Mouse (Mus musculus) embryonic stem cell, embryonic (primary cell): Measurements from ENCODE around the gene Ankrd6.

ENCODE experiments used
- CTCF ChIA-PET, 4 experiments: fragments of 300-600 bp in 2 of 4; fragments of 350-600 bp in 2 of 4; sonication (Branson Sonifier 250); formaldehyde crosslinking; loops; one replicate each; lab custom pipeline; 2022; ENCODE audit warnings: inconsistent platforms in 2 of 4; lab: Charles Lee
- POLR2A ChIA-PET, 4 experiments: fragments of 300-600 bp in 2 of 4; fragments of 350-600 bp in 2 of 4; sonication (Branson Sonifier 250); formaldehyde crosslinking; loops; one replicate each; lab custom pipeline; 2022; ENCODE audit warnings: antibody characterized with exemption in 4 of 4, inconsistent platforms in 1 of 4; lab: Charles Lee

The Ankrd6 gene

DNA sequence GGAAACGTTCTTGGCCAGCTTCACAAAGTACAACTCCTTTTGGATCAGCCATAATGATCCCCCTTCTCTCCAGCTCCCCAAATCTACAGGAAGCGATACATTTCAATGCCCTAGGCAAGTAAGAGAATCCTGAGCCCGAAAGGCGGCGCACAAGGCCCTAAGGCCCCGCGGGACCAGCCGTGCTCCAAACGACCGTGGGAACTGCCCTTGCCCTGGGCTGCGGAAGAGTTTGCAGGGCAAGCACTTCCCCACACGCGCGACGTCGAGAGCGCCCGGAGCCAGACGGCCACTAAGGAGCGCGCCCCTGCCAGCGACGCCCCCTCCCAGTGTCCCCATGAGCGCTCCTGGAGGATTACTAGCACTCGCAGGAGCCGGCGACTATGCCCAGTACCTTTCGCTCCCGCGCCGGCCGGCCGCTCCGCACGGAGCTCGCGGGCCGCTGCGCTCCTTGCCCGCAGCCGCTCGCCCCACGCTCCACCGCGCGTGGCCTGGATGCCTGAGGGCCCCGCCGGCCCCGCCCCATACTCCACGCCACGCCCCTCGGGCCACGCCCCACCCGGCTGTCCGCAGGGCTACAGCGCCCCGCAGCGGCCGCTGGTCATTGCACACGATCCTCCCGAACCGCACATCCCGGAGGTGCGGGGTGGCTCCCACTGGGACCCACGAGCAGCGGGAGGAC lies at the start of gene Ankrd6:
Gene Ankrd6 (minus strand): TSS at position 486 of the 679 bp plus-strand sequence.
- CTCF ChIA-PET = interaction anchor here (0.6 to 1.7 kb wide), 19 partner anchors 9 to 364 kb away, joined by 3 to 7 read pairs (median 3); no protein-coding TSS in a partner anchor
- POLR2A ChIA-PET = interaction anchor here in 3 of 4 experiments (0.6 to 4.8 kb wide), 28 partner anchors 9 to 364 kb away, joined by 3 to 32 read pairs (median 4); partner anchors contain the start of genes Lyrm2 (in 2 of the 3), Casp8ap2 (in 1 of the 3) and Pm20d2 (in 1 of the 3)

DNA sequence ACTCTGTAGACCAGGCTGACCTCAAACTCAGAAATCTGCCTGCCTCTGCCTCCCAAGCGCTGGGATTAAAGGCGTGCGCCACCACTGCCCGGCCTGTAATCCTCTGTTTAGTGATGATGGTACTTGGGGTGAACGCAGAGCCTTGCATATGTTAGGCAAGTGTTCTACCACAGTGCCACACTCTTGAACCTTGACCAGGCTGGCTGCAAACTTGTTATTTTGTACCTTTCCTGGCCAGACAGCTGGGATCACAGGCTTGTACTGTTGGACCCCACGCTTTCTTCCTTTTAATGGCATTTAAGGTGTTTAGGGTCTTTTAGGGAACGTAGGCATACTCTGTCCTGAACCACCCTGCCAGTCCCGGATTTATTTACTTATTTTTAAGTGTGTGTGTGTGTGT lies 48.4 kb upstream of the Ankrd6 start:
- CTCF ChIA-PET = no interaction called here
- POLR2A ChIA-PET = no interaction called here

DNA sequence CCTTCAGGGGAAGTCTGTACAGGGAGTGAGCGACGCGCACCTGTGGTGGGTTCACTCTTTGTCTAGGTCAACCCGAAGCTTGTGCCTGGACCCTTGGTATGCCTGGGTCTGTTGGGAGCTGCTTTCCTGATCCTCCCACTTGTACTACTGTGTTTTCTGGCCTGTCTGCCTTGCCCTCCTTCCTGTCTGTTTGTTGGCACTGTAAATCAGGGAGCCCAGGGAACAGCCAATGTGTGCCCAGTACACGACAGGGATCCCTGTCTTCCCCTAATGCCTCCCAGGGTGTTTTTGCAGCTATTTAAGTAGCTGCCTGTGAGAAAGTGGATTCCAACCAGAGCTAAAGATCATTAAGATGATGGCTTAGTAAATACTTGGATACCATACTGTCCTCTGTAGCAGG lies 46.9 kb upstream of the Ankrd6 start:
- CTCF ChIA-PET = interaction anchor here in 3 of 4 experiments (0.5 to 3.7 kb wide), 3 partner anchors 13 to 1147 kb away, joined by 3 to 15 read pairs (median 4); no protein-coding TSS in a partner anchor
- POLR2A ChIA-PET = interaction anchor here in 2 of 4 experiments (1.0 to 4.2 kb wide), 6 partner anchors 13 to 250 kb away, joined by 3 to 53 read pairs (median 10); partner anchors contain the start of genes Rragd (in 2 of the 2) and Ankrd6 (in 1 of the 2)

DNA sequence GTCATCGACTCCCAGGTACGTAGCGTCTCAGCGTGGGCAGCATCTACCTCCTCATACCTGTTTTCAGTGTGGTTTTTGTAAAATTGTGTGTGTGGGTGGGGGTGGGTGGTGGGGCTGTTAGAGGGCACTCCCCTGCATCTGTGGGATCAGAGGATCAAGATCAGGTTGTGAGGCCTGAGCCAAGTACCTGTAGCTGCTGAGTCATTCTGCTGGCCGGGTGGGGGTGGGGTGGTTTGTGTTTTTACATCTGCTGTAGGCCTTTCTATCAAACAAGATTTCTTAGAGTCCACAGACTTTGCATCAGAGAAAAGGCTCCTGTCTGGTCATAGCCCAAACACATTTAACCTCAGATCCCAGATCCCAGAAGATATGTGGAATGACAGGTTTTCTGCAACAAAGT lies 45.4 kb upstream of the Ankrd6 start:
- POLR2A ChIA-PET = interaction anchor here (0.6 to 4.2 kb wide), 32 partner anchors 9 to 1477 kb away, joined by 3 to 53 read pairs (median 4); partner anchors contain the start of genes Rragd (in 2 of the 4), Ankrd6 (in 1 of the 4), Mdn1 (in 1 of the 4) and Pm20d2 (in 1 of the 4)
- CTCF ChIA-PET = interaction anchor here in 3 of 4 experiments (0.6 to 3.7 kb wide), 6 partner anchors 11 to 410 kb away, joined by 3 to 15 read pairs (median 7); no protein-coding TSS in a partner anchor

DNA sequence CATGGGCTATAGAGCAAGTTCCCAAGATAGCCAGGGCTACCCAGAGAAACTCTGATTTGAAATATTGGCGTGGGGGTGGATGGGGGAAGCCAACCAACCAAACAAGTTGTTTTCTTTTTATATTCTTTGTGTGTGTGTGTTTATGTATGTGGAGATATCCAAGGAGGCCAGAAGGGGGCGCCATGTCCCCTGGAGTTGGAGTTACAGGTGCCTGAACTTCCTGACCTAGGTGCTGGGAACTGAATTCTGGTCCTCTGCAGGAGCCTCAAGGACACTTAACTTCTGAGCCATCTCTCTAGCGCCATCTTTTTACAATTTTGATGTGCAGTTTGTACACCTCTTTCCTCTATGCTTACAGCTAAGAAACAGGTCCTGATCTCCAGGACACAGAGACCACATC lies 43.5 kb upstream of the Ankrd6 start:
- ChIA-PET POLR2A (interaction anchor here in 3 of 4 experiments (0.6 to 4.2 kb wide), 9 partner anchors 10 to 408 kb away, joined by 3 to 53 read pairs (median 3); partner anchors contain the start of gene Rragd (in 2 of the 3)), CTCF (interaction anchor here in 3 of 4 experiments (0.6 to 3.7 kb wide), 5 partner anchors 9 to 147 kb away, joined by 3 to 15 read pairs (median 3); no protein-coding TSS in a partner anchor)

DNA sequence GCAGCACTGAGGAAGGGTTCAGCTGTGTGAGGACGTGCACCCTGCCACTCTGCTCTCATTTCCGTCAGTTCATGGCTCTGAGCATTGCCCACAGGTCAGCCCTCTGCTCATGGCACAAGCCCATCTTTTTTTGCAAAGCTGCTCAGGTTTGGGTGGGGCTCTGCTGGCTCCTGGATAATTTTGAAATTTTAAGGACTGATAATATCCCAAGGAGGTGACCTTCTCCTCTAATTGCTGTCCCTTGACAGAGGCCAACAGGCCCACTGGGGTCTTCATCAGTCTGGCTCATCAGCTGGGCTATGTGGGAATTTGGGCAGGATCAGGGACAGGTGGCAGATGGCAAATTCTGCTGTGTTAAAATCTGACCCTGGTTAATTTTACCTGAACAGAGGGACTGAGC lies 38.7 kb upstream of the Ankrd6 start:
- CTCF ChIA-PET = no interaction called here
- POLR2A ChIA-PET = no interaction called here

DNA sequence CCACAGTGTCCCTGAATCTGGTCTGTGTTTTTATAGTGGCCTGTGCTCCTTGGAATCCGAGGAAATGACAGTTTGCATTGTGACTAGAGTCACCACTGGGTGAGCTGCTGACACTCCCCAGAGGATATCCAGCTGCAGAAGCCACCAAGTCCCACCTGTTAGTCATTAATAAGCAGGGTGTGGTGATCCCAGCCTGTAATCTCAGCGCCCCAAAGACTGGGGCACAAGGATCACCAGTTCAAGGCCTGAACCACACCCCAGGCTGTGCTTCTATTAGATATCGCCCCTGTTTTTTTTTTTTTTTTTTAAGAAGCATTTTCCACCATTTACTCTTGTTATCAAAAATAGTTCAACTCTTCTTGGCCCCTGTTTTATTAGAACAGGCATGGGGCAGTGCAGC lies 36.4 kb upstream of the Ankrd6 start:
- CTCF ChIA-PET = no interaction called here
- POLR2A ChIA-PET = interaction anchor here in 2 of 4 experiments (1.1 to 1.4 kb wide), 3 partner anchors 8 to 22 kb away, joined by 3 to 8 read pairs (median 7); no protein-coding TSS in a partner anchor

DNA sequence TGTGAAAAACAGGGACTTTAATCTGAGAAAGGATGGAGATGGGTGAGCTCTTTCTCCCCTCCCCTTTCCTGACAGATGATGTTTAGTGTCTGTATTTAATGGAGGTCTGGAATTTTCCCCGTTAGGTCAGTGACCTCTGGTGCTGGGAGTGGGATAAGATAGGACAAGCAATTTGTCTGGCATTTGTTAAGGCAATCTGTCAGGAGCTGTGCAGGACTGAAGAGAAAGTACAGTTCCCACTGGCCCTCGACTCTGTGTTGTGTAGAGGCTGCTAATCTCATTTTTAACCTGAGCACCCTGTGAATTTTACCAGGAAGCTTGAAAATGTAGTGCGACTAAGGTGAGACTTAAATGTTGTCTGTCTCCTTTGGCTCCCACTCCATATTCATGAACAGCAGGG lies 35.0 kb upstream of the Ankrd6 start:
- ChIA-PET POLR2A (interaction anchor here (0.6 to 5.9 kb wide), 15 partner anchors 10 to 329 kb away, joined by 3 to 53 read pairs (median 5); partner anchors contain the start of genes Lyrm2 (in 1 of the 4), Mdn1 (in 1 of the 4) and Ube2j1 (in 1 of the 4)), CTCF (interaction anchor here in 3 of 4 experiments (0.8 to 3.5 kb wide), 5 partner anchors 10 to 164 kb away, joined by 3 to 15 read pairs (median 3); no protein-coding TSS in a partner anchor)

DNA sequence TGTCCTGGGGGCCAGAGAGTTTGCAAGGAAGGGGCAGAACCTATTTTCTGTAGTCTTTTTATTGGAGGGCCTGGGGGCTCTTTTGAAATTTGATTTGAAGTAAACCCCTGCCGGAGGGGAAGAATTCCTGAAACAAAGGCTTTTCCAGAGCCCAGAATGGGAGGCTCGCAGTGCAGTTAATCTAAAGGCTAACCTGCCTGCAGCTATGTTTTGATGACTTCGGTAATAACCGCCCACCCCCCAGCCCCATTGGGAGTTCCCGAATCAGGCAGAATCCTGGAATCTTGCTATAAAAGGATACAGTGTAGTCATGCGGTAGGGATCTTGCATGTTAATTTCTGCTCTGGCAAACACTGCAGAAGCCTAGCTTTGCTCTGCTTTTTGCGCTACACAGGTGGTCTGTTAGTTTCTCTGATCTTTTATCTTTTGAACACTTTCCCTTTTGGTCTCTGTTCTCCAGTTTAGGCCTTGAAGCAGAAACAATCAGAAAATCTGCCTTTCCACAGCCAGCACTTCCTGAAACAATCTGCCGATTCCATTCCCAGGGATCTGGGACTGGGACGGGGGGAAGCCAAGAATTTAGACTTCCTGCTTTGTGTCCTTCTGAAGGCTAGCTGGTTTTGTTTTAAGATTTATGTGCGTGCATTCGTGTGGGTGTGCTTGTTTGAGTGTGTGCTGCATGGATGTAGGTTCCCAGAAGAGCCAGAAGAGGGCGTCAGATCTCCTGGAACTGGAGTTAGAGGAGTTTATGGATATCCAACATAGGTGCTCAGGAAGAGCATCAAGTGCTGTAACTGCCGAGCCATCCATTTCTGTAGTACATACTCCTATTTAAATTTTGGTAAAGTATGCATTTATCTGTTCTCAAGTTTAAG lies 34.4 kb upstream of the Ankrd6 start:
- CTCF ChIA-PET = interaction anchor here (0.6 to 3.5 kb wide), 10 partner anchors 10 to 633 kb away, joined by 3 to 15 read pairs (median 4); partner anchors contain the start of gene Ankrd6 (in 1 of the 4)
- POLR2A ChIA-PET = interaction anchor here (0.6 to 5.9 kb wide), 26 partner anchors 11 to 734 kb away, joined by 3 to 53 read pairs (median 4); partner anchors contain the start of genes Ankrd6 (in 2 of the 4), Lyrm2 (in 1 of the 4), Mdn1 (in 1 of the 4) and Ube2j1 (in 1 of the 4)

DNA sequence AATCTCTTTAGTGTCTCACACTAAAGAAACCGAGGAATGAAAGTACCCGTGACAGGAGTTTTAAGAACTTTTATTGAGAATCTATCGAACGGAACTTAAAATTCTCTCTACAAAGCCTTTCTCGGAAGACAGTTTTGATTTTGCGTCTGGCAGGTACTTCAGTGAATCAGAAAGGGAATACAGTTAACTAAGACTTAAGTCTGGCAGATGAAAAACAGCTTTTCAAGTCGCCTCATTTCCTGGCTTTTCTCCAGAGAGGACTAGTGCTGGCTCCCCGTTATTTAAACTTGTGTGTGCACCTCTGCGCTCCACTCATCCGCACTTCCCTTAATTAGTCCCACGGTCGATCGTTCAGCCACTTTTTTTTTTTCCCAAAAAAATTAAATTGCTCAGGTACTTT lies 33.6 kb upstream of the Ankrd6 start:
- CTCF ChIA-PET = interaction anchor here (0.6 to 3.5 kb wide), 6 partner anchors 10 to 633 kb away, joined by 3 to 15 read pairs (median 4); partner anchors contain the start of gene Ankrd6 (in 1 of the 4)
- POLR2A ChIA-PET = interaction anchor here (0.6 to 5.9 kb wide), 29 partner anchors 8 to 733 kb away, joined by 3 to 53 read pairs (median 4); partner anchors contain the start of genes Ankrd6 (in 2 of the 4), Casp8ap2 (in 1 of the 4), Lyrm2 (in 1 of the 4) and Mdn1 (in 1 of the 4)

DNA sequence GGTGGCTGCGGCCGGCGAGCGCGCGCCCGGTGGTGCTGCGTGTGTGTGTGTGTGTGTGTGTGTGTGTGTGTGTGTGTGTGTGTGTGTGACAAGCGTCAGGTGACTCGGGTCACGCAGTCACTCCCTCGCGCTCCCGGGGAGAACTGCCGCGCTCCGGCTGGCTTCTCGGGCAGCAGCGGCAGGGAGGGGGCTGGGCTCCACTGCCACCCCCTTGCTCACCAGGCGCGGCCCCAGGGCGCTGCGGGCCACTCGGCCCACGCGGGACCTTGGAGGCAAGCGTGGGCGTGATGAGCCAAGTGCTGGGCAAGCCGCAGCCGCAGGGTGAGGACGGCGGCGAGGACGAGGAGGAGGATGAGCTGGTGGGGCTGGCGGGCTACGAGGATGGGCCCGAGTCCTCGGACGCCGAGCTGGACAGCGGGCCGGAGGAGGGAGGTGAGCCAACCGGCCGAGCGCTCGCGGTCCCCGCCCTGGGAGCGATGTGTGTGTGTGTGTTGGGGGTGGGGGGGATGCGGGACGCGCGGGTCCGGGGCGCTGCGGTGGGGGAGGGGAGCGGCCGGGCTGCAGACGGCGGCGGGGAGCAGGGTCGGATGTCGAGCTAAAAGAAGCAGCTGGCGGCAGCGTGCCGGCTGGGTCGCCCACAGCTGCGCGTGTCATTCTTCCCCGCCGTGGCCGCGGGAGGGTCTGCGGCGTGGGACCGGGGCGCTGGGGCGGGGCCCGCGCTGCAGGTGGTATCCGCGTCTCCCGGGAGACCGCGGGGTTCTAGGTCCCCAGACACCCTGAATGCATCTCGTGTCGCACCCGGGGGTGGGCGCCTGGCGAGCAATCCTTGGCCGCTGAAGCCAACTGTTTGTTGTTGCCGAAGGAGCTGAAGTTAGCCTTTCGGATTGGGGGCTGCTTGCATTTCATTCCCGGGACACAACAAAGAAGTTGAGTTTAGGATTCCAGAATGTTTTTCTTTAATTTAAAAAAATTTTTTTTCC lies 32.8 kb upstream of the Ankrd6 start:
- ChIA-PET POLR2A (interaction anchor here (0.6 to 5.9 kb wide), 39 partner anchors 8 to 368 kb away, joined by 3 to 53 read pairs (median 4); partner anchors contain the start of genes Ankrd6 (in 2 of the 4), Casp8ap2 (in 1 of the 4), Lyrm2 (in 1 of the 4) and Mdn1 (in 1 of the 4)), CTCF (interaction anchor here in 3 of 4 experiments (0.6 to 3.5 kb wide), 4 partner anchors 12 to 35 kb away, joined by 3 to 15 read pairs (median 6); partner anchors contain the start of gene Ankrd6 (in 1 of the 3))

DNA sequence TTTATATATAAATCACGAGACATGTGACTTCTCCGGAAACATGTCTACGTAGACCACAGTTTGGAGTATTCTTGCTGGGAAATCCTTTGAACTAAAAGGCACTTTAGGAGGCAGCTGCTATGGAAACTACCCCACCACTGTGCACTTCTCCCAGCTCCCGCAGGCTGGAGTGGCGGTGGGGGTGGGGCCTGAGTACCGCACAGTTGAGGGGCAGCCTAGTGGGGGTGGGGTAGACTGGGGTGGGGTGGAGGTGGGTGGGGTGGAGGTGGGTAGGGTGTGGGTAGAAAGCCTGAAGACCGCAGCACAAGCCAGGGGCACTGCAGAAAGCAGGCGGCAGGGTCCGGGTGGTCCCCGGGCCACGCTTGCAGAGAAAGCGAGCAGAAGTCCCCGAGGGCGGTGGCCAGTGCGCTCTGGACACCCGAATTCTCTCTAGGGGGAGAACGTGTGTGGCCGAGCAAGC lies 32.1 kb upstream of the Ankrd6 start, which contains the start of gene Rragd:
Gene Rragd (plus strand): TSS at position 322 of the 460 bp plus-strand sequence.
- CTCF ChIA-PET = interaction anchor here in 1 of 4 experiments (1.2 kb wide), 1 partner anchor 32 kb away, joined by 3 read pairs; the partner anchor contains the start of gene Ankrd6
- POLR2A ChIA-PET = interaction anchor here (0.6 to 5.9 kb wide), 31 partner anchors 11 to 1565 kb away, joined by 3 to 53 read pairs (median 4); partner anchors contain the start of genes Ankrd6 (in 1 of the 4), Casp8ap2 (in 1 of the 4), Mdn1 (in 1 of the 4) and Rngtt (in 1 of the 4)

DNA sequence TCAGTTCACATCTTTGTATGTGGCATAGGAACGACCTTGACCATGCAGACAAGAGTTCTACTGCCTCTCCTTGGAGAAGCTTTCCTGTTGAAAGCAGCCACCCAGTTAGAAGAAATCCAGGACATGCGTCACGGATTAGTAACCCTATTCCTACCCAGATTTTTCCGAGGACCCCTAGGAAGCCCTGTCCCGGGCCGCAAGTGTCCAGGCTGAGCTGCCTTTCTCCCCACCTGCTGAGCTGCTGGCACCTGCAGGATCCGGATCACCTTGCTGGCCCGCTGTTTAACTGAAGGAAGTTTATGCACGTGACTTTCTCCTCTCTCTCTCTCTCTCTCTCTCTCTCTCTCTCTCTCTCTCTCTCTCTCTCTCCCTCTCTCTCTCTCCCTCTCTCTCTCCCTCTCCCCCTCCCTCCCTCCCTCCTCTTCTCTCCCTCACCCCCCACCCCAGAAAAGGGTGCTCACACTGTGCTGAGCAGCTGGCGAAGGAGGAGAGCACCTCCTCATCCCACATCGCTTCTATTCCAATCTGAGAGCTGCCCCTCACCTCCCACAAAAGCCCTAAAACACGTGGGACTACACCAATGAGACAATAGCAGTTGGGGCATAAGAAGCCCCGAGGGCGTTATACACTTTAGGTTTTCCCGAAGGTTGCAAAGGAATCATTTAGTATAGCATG lies 31.5 kb upstream of the Ankrd6 start:
- ChIA-PET POLR2A (interaction anchor here (0.5 to 5.9 kb wide), 30 partner anchors 10 to 1566 kb away, joined by 3 to 53 read pairs (median 4); partner anchors contain the start of genes Ankrd6 (in 1 of the 4), Mdn1 (in 1 of the 4) and Rngtt (in 1 of the 4)), CTCF (interaction anchor here in 1 of 4 experiments (1.2 kb wide), 1 partner anchor 31 kb away, joined by 3 read pairs; the partner anchor contains the start of gene Ankrd6)

DNA sequence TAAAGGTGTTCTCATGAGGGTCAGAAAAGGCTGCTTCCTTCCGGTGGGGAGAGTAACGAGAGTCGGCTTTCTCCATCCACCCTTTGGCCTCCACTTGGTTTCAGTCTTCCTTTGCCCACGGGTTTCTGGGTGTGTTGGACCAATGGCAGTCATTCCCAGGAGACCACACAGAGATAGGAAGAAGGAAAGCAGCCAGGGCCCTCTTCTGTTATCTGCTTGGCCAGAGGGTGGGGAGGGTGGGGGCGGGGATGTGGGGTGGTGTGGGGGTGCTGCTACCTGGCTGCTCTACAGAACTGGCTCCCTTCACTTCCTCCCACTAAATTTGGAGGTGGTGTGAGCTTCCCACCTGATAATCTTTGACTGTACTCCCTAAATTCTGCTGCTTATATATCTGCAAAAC lies 31.0 kb upstream of the Ankrd6 start:
- ChIA-PET CTCF (interaction anchor here in 2 of 4 experiments (0.6 to 1.2 kb wide), 2 partner anchors 30 to 138 kb away, joined by 3 to 12 read pairs; partner anchors contain the start of gene Ankrd6 (in 1 of the 2)), POLR2A (interaction anchor here in 3 of 4 experiments (0.7 to 5.9 kb wide), 17 partner anchors 14 to 765 kb away, joined by 3 to 53 read pairs (median 4); partner anchors contain the start of gene Ankrd6 (in 1 of the 3))

DNA sequence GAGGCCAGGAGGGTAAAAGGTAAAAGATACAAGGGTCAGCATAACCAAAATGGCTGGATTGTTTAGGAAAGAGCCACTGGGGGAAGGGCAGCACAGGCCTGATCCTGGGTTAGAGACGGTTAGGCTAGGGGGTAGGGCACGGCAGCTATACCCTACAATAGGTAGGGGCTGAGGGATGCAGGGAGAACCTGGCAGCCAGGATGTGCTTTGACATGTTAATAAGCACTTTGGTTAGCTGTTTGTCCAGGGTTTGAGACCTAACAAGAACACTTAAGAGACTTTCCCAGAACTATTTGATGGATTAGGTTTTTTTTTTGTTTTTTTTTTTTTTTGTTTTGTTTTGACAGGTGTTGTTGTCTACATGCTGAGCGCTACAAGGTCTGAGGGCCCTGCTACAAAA lies 29.4 kb upstream of the Ankrd6 start:
- ChIA-PET CTCF (interaction anchor here in 1 of 4 experiments (1.0 kb wide), 1 partner anchor 39 kb away, joined by 3 read pairs; no protein-coding TSS in a partner anchor), POLR2A (interaction anchor here in 2 of 4 experiments (0.6 to 1.4 kb wide), 3 partner anchors 20 to 209 kb away, joined by 3 to 5 read pairs (median 3); partner anchors contain the start of gene Ankrd6 (in 1 of the 2))
